Mouse (Mus musculus) liver, adult 2 months (tissue): ENCODE measurements around the gene Nudt9. TPM values are rescaled to one million over a fixed set of nuclear protein-coding genes. Genes with fewer than 3 reads are reported as not detected.

Source experiments
- DNase-seq: peaks from one replicate; pipeline ENCODE4 v3.0.0-alpha.2; 2011; ENCODE audit warnings: low read depth, low spot score; ENCODE audit errors: extremely low read depth
- H3K27ac ChIP-seq: fragments of 200-500 bp; replicated peaks from 2 replicates; pipeline ENCODE4 v1.5.1; 2012; ENCODE audit warnings: low read depth, mild to moderate bottlenecking, control low read depth, inconsistent platforms, low read length; ENCODE audit not compliant: insufficient read depth
- H3K27me3 ChIP-seq: fragments of 200-500 bp; 2 replicates; pipeline ENCODE4 v1.6.1; 2012; ENCODE audit warnings: mild to moderate bottlenecking, moderate library complexity, low read length, inconsistent platforms; ENCODE audit not compliant: control insufficient read depth, insufficient read depth
- H3K36me3 ChIP-seq: fragments of 200-500 bp; 2 replicates; pipeline ENCODE4 v1.6.1; 2012; ENCODE audit warnings: low read length, inconsistent platforms; ENCODE audit not compliant: control insufficient read depth, insufficient read depth
- H3K4me1 ChIP-seq: fragments of 200-500 bp; 2 replicates; pipeline ENCODE4 v1.6.1; 2011; ENCODE audit warnings: low read length; ENCODE audit not compliant: control insufficient read depth, insufficient read depth
- H3K4me3 ChIP-seq: fragments of 200-500 bp; 2 replicates; pipeline ENCODE4 v1.5.1; 2011; ENCODE audit warnings: low read depth, mild to moderate bottlenecking, control low read depth, low read length, moderate library complexity; ENCODE audit not compliant: insufficient read depth
- H3K79me2 ChIP-seq: fragments of 200-500 bp; 2 replicates; pipeline ENCODE4 v1.6.1; 2012; ENCODE audit warnings: inconsistent platforms, mild to moderate bottlenecking, low read length, moderate library complexity; ENCODE audit not compliant: control insufficient read depth, insufficient read depth
- H3K9ac ChIP-seq: fragments of 200-500 bp; 2 replicates; pipeline ENCODE4 v1.6.1; 2012; ENCODE audit warnings: low read depth, mild to moderate bottlenecking, control low read depth, inconsistent platforms, low read length
- CTCF ChIP-seq: fragments of 200-500 bp; IDR thresholded peaks from 2 replicates; pipeline ENCODE4 v1.5.1; 2011; ENCODE audit warnings: low read depth, low read length, control low read depth
- POLR2A ChIP-seq: fragments of 200-500 bp; IDR thresholded peaks from 2 replicates; pipeline ENCODE4 v1.6.1; 2011; ENCODE audit warnings: low read length, control low read depth; ENCODE audit not compliant: insufficient read depth; ENCODE audit errors: extremely low read depth
- WGBS: fragments of 180-500 bp; shearing (Covaris S2); methylation state at CpG from one replicate; pipeline ENCODE4 v1.1.7; 2018; 5-methylcytosine and 5-hydroxymethylcytosine counted together
- polyA plus RNA-seq: library from polyadenylated mRNA; depleted of rRNA; stranded (reverse); fragments of >200 nt; gene quantifications from 2 replicates; pipeline ENCODE4 v1.2.3, GENCODE M21; 2012; rRNA removed
- total RNA-seq: library from RNA; depleted of rRNA; stranded (reverse); fragments of >200 nt; gene quantifications from 2 replicates; pipeline ENCODE4 v1.2.3, GENCODE M21; 2014; rRNA removed

Gene Nudt9
- total and polyA plus RNA-seq, 2 experiments = 39.7 to 40.3 TPM

DNA sequence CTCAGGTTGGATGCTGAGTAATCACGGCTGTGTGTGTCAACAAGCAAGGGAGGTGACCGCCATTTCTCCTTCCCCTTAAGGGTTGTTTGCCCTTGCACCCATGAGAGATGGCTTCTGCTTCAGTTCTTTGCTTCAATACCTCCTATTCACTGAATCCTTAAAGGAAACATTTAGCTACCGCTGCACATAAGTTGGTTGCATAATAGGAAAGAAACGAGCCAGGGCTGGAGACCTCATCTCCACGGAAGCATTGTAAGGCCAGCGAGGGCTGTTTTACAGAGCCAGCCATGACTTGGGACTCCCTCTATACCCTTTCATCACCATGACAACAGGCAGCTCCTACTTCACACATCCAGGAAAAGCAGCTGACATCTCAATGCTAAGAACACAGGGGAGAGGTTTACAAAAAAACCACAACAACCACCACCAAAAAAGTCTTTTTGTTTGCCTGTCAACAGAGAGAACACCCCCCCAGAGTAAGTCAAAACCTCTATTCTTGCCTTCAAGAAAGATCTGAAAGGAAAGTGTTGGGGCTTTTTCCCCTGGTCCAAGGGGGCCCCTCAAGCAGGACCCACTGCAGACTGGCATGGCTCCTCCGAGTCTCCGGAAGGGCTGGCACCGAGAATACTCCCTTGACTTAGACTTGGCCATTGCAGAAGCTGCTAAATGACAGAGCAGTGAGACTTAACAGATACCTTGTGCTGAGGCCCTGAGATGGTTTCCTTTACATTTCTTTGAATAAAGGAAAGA is 64.2 kb downstream of the Nudt9 start:
- Histone ChIP-seq H3K9ac (no peak overlapping the region), H3K27ac (no peak overlapping the region), H3K27me3 (no peaks in the 10 kb centered on the region; the same call in 1 of the 2 replicates), H3K36me3 (no peaks in the 10 kb centered on the region), H3K4me3 (no peak overlapping the region), H3K4me1 (no peaks in the 10 kb centered on the region), H3K79me2 (no peaks in the 10 kb centered on the region)
- 52% methylated on average over 9 of the region's 9 CpGs for WGBS
- TF ChIP-seq CTCF (no peak), POLR2A (no peak)
- no peak for DNase-seq

DNA sequence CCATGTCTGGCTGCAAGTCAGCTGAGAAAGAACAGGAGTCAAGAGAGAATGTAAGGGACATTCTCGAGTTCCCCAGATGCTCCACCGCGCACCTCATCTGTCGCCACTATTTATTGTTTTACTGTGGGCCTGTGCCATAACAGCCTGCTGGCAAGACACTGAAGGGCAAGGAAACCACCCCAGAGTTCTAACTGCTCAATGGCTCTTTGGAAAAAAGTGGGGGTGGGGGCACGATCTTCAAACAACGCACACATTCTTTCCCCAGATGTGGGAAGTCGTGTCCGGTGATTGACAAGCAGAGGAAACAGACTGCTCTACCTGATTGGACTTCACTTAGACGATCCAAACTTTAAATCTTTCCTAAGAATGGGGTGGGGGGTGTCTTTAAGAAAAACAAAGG is 65.9 kb downstream of the Nudt9 start:
- H3K36me3 ChIP-seq = no peaks in the 10 kb centered on the region
- no peak overlapping the region for H3K27ac ChIP-seq
- no peak overlapping the region for H3K4me3 ChIP-seq
- H3K27me3 ChIP-seq = no peaks in the 10 kb centered on the region; the same call in 1 of the 2 replicates
- TF ChIP-seq POLR2A (no peak), CTCF (no peak)
- DNase-seq = no peak
- H3K79me2 ChIP-seq = no peaks in the 10 kb centered on the region
- H3K4me1 ChIP-seq = no peaks in the 10 kb centered on the region
- 50% methylated on average over 9 of the region's 9 CpGs for WGBS
- no peak overlapping the region for H3K9ac ChIP-seq

- Histone ChIP-seq H3K79me2 (no peaks in the 10 kb centered on the region), H3K27ac (no peak overlapping the region), H3K36me3 (no peaks in the 10 kb centered on the region), H3K4me3 (no peak overlapping the region), H3K4me1 (no peaks in the 10 kb centered on the region), H3K27me3 (no peaks in the 10 kb centered on the region; the same call in 1 of the 2 replicates), H3K9ac (no peak overlapping the region)
- TF ChIP-seq CTCF (no peak), POLR2A (no peak)
- DNase-seq = no peak
- WGBS = 59% methylated on average over 5 of the region's 5 CpGs
Observed at GRCm38 (mm10) chr5:104112511-104112910, 66.4 kb downstream of the Nudt9 start.

DNA sequence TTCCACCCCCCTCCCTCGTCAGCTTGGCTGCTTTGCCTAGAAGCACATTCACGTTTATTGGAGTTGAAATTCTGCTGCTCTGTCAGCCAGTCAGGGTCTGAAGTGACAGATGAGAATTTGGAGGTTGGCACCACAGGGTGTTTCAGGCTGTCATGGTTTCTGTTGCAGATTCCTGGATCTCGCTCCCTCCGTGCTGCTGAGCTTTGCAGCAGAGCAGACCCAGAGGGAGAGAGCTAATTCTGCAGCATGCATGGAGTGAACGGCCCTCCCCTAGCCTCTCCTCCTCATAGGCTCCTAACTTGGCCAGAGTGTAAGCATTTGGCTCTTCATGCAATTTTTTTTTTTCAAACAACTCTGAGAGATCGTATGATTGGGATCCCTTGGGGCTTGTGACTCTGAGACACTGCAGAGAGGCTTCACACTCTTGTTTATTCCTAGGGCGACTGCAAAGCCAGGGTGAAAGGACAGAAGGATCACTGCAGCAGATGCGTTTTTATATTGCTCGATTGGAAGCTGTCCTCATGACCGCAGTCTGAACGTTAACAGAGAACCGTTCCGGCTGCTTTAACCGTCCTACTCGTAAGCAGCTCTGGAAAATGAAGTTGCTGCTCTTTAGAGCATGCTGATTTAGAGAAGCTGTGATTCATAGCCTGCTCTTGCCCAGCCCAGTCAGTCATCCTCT is 67.5 kb downstream of the Nudt9 start, which contains the start of gene Sparcl1:
Gene Sparcl1 (minus strand): TSS at position 243 of the 682 bp plus-strand sequence.
- no peaks in the 10 kb centered on the region for H3K79me2 ChIP-seq
- H3K4me1 ChIP-seq = no peaks in the 10 kb centered on the region
- no peak for DNase-seq
- no peaks in the 10 kb centered on the region for H3K36me3 ChIP-seq
- H3K4me3 ChIP-seq = 0 out of 2 replicates have a peak within 1 kb of the TSS, but pooled peaks have one; percentile 8
- H3K27ac ChIP-seq = no peak within 1 kb of the TSS
- 60% methylated on average over 15 of the region's 15 CpGs for WGBS
- no peak within 1 kb of the TSS for H3K9ac ChIP-seq
- H3K27me3 ChIP-seq = no peaks in the 10 kb centered on the region; the same call in 1 of the 2 replicates
- TF ChIP-seq POLR2A (no peak), CTCF (no peak)

Other genes starting within 250 kb of the Nudt9 start
- gene Klhl8, start 135.0 kb upstream of the Nudt9 start, total RNA-seq = 2.6 and 2.8 TPM in 2 replicates
- 1.2 and 1.3 TPM in 2 replicates for gene Klhl8, start 135.0 kb upstream of the Nudt9 start, polyA plus RNA-seq
- 252 and 339 TPM in 2 replicates for gene Hsd17b13, start 68.9 kb upstream of the Nudt9 start, total RNA-seq
- 179 and 226 TPM in 2 replicates for gene Hsd17b13, start 68.9 kb upstream of the Nudt9 start, polyA plus RNA-seq
- gene Hsd17b11, start 24.4 kb upstream of the Nudt9 start, total RNA-seq = 119 and 154 TPM in 2 replicates
- gene Hsd17b11, start 24.4 kb upstream of the Nudt9 start, polyA plus RNA-seq = 72.7 and 78.8 TPM in 2 replicates
- gene Gm17660, start 31.3 kb downstream of the Nudt9 start, total RNA-seq = not detected in 2 replicates
- not detected in 2 replicates for gene Gm17660, start 31.3 kb downstream of the Nudt9 start, polyA plus RNA-seq
- gene Sparcl1, start 67.4 kb downstream of the Nudt9 start, total RNA-seq = 4.9 and 5.0 TPM in 2 replicates
- gene Sparcl1, start 67.4 kb downstream of the Nudt9 start, polyA plus RNA-seq = 2.2 and 3.0 TPM in 2 replicates
- gene Dspp, start 124.4 kb downstream of the Nudt9 start, total RNA-seq = not detected in 2 replicates
- not detected in 2 replicates for gene Dspp, start 124.4 kb downstream of the Nudt9 start, polyA plus RNA-seq
- not detected in 2 replicates for gene Dmp1, start 156.3 kb downstream of the Nudt9 start, total RNA-seq
- not detected in 2 replicates for gene Dmp1, start 156.3 kb downstream of the Nudt9 start, polyA plus RNA-seq